Mouse (Mus musculus) activated CD4-positive, CD25-positive, alpha-beta regulatory T cell, adult 4 months (primary cell): ENCODE measurements around the gene Cdc27. TPM values are rescaled to one million over a fixed set of nuclear protein-coding genes. Genes with fewer than 3 reads are reported as not detected.
"Not testable (repeated sequence)": the region's sequence is repeated elsewhere in the genome, so short reads cannot be mapped to it uniquely, and the experiment has no call there.

Source experiments
- ATAC-seq: one replicate; pipeline ENCODE4 v1.8.0; 2017
- polyA plus RNA-seq, 2 experiments: library from polyadenylated mRNA; unstranded; fragments of 100-300 nt; shearing (Covaris generic); gene quantifications; one replicate each; pipeline ENCODE4 v1.2.1; 2017

Gene Cdc27
- polyA plus RNA-seq, 2 experiments from 2014 or later = 18.3 to 21.7 TPM

DNA sequence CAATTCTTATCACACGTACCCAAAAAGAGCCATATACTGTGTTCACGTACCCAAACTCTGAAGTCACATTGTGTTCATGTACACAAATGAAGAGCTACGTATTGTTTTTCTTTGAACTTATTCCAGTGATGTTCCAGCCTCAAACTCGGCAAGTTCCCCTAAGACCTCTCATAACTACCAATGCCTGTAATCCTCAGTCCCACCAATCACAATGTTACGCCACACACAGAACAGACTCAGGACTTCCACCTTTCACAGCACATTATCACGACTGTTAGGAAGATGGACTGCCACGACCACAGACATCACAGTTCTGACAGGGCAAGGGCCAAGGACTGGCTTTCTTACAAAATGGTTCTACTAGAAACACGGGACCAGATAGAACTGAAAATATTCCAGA, 20.1 kb upstream of the Cdc27 start:
- not testable (repeated sequence) for ATAC-seq

DNA sequence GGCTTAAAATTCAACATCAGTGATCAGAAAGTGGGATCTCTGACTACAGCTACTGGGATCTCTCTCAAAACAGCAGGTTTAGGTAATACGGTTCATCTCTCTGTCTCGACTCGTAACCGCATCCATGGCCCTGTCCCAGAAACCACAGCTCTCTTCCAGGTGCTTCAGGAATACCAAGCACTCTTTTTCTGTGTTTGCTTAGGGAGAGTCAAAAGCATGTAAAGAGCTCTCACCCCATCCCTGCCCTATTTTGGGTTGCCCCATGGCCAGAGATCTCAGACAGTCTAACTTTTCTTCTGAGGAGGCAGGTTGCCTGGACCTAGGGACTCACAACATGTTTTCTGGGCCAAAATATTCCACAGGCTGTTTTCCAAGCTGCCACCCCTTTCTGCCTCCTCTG, 17.9 kb upstream of the Cdc27 start:
- ATAC-seq = no peak

DNA sequence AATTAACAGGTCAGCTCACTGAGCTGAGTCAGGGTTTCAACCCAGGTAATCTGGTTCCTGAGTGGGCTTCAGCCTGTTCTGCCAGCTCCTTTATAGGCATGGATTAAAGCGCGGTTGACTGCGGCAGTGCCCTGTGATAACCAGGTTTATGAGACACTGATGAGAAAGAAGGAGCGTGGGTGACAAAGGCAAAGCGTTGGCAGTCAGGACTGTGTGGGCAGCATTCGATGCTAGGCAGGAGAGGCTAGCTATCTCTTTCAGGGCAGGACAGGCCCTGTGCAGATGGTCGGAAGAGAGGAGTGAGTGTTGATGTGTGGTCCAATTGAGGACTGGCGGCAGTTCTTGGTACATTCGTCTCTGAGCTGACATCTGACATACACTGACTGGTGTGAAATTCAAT, 17.3 kb upstream of the Cdc27 start:
- no peak for ATAC-seq

DNA sequence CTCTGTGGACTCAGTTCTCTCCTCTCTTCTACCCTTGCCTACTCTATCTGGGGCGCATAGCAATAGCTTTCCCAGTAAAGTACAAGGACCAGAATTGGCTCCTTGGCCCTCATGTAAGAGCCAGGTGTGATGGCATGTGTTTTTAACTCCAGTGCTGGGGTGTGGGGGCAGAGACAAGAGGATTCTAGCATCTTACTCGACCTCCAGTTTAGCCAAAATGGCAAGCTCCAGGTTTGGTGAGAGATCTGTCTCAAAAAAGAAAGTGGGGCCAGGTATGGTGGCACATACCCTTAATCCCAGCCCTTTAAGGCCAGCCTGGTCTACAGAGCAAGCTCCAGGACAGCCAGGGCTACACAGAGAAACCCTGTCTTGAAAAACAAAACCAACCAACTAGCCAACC, 16.4 kb upstream of the Cdc27 start:
- no peak for ATAC-seq

DNA sequence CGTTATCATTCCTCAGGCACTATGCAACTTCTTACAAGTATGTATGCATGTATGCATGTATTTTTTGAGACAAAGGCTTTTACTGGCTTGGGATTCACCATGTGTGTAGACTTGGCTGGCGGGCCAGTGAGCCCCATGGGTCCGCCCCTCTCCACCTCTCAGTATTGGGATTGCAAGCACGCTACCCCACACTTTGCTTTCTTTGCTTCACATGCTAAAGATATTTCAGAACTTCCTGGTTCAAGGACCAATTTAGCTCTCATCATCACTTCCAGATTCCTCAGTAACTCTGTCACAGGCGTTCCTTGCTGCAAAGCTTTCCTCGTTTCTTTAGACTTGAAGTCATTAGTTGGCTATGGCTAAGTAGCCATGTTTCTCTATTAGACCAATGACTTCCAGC, 15.7 kb upstream of the Cdc27 start:
- ATAC-seq = no peak

DNA sequence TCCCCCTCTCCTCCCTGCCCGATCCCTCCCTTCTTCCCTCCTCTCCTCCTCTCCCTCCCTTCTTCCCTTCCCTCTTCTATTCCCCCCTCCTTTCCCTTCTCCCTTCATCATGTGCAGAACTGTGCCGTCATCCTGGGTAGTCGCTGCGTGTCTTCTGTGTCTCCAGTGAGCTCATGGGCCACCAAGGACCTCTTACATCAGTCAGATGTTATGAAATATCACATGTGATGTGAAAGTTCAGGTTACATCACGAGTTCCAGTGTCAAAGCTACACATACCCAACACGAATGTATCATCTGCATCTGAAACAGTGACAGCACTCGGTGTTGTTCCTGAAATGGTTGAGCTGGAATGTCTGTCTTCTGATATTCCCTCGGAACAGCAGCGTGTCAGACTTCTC, 14.8 kb upstream of the Cdc27 start:
- no peak for ATAC-seq

DNA sequence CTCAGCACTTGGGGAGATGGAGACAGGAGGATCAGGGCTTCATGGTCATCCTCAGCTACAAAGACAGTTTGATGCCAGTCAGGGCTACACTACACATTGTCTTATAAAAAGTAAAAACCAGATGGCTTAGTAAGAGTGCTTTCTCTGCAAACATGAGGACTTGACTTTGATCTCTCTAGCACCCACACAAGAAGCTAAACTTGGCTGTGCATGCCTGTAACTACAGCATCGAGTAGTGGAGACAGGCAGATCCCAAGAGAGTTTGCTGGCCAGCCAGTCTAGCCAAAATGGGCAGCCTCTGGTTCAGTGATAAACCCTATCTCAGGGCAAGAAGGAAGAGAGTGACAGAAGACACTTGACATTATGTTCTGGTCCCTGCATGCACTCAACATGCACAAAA, 13.1 kb upstream of the Cdc27 start:
- no peak for ATAC-seq

DNA sequence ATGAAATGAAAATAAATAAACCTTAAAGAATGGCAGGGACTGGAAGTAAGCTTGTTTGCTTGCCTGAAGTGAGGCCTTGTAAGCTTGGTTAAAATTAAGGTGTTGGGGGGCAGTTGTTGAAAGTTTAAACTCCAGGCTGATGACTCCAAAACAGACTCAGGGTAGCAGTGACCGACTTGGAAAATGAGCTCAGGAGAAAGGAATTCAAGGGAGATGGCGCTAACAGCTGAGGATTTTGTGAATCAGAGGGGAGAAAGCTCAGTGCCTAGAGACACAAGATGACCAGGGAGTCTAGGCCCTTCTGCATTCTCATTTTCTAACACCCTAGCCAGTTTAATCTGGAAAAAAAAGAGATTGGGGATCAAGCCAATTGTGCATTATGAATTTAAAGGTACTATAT, 10.6 kb upstream of the Cdc27 start:
- no peak for ATAC-seq

DNA sequence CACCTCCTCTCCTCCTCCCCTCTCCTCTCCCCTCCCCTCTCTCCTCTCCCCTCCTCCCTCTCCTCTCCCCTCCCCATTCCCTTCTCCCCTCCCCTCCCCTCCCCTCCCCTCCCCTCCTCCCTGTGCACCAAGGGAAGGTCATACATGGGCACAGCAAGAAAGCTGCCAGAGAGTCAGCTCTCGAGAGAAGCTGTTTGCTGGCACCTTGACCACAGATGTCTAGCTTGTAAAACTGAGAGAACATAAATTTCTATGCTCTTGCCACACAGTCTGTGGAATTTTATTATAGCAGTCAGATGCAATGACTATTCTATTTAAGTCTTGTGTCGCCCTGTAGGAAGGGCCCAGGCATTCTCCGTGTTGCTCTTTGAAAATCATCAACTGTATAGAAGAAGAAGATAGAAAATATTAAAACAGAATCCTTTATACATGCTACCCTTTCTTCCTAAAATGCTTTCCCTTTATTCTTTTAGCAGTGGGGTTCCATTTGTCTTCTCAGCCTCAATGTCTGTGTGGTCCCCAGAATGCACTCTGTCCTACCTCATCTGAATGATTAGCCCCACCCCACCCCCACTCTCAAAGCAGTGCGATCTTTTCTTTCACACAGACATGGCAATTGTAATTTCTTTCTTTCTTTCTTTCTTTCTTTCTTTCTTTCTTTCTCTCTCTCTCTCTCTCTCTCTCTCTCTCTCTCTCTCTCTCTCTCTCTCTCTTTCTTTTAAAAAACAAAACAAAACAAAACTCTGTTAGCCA, 8.4 kb upstream of the Cdc27 start:
- ATAC-seq = no peak

DNA sequence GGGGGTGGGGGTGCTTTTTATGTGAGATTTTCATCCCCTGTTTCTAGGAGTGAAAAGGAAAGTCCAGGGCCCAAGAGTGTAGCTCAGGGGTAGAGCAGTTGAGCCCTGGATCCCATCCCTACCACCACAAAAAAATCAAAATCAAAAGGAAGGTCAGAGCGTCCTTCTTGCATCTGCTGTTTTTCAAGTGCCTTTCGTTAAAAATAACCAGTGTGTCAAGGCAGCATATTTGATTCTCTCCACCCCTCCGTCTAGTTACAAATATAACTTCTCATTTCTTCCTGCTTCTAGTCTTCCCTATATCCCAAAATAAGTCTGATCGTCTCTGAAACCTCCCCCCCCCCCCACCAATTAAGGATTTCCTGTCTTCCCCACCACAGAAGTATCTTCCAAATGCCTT, 7.6 kb upstream of the Cdc27 start:
- no peak for ATAC-seq

DNA sequence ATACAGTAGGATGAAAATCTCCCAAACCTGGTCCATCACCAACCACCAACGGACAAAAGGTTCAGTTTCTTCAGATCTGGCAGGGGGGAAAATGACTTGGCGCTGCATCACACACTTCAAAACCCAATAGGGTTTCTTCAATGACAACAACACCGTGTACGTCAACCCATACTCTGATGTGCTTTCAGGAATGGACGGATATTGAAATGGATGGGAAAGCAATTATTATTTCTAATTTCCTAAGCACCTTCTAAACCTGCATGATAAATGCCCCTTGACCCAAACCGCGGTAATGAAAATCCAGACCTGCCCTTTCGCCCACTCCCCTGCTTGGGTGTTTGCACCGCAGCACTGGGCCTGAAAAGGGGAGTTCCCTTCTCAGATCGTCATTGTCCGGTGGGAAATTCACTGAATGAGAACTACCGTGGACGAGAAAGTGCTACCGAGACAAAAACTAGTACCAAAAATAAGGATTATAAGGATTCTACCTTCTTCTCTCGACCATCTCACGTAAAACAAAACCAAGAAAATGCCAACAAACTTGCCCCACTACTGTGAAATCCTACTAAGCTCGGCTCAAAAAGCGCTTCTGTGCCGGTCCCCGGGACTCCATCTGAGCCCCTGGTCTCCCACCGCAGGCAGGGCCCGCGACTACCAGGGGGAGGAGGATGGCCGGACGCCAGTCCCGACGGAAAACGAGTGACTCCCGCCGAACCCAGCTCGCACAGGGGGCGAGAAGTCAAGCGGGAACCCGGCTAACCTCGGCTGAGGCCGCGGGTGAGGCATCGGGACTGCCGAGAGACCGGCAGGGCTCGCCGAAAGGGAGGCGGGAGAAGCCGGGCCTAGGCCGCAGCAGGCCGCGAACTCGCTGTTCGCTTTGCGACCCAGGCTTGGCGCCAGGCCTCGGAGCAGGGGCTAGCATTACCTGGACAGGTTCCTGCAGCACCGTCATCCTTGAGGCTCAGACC, 698 bp downstream of the Cdc27 start:
- peak; percentile 47 for ATAC-seq

DNA sequence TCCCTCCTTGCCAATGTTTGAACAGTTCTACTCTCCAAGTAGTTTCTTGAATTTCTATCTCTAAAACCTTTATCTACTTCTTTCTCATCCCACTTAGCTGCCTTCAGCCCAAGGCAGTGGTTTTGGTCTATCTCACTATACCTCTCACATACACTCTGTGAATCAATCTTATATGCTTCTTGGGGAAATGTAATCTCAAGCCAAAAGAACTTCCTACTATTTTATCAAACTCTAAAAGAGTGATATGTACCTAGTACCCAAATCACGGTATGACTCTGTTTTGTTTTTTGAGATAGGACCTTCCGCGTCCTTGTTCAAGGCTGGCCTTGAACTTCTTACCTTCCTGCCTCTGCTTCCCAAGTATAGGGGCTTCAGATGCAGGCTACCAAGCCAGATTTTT, 2.9 kb downstream of the Cdc27 start:
- no peak for ATAC-seq

DNA sequence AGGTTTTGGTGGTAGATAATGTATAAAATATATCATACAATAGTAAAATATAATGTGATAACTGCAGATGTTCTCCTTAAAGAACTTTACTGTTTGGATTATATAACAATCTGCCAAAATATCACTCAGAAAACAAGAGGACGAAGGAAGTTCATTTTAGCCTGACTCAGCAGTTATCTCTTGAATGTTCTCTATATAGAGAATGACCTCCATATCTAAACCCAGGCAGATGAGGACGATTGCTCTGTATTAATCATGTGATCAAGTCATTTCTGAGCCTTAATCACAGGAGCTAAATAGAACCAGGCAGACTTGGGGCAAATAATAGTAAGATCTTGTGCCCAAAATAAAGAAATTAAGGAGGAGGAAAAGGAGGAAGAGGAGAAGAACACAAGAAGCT, 5.9 kb downstream of the Cdc27 start:
- ATAC-seq = no peak

DNA sequence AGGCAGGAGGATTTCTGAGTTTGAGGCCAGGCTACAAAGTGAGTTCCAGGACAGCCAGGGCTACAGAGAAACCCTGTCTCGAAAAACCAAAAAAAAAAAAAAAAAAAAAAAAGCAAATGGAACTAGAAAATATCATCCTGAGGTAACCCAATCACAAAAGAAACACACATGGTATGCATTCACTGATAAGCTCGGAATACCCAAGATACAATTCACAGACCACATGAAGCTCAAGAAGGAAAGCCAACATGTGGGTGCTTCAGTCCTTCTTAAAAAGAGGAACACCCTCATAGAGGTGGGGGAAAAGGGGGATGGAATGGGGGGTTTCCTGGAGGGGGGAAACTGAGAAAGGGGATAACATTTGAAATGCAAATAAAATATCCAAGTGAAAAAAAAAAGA, 7.1 kb downstream of the Cdc27 start:
- not testable (repeated sequence) for ATAC-seq

DNA sequence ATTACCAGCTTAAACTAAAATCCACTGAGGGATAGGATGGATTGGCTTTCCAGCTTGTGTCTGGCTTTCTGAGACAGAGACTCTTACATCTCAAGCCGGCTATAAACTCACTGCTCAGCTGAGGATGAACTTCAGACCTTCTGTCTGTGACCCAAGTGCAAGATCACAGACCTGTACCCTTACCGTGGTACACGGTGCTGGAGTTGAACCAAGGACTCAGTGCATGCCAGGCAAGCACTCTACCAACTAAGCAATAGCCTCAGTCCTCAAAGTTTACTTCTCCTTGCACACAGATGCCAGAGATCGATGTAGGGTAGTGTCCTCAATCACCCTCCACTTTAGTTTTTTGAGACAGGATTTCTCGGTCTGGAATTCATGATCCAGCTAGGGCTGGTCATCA, 10.6 kb downstream of the Cdc27 start:
- ATAC-seq = no peak

DNA sequence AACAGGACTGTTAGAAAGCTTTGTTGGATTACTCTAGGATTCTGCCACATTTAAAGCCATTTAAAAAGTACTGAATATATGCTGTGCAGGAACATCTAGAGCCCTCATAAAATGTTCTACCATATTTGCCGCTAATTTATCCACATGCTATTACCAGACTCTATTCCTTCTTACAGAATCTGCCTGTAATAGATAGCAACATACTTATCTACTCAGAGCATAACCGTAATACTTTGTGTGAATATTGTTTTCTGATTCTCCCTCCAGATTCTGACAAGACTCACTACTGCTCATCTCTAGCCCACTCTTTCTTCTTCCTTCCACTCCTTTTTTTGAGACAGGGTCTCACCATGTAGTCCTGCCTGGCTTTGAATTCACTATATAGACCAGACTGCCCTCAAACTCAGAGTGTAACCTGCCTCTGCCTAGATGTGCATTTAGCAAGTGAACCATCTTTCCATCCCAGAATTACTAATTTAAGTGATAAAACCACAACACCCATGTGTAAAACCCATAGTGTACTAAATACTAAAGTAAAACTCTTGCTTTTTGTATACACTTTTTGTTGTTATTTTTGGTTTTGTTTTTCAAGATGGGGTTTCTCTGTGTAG, 12.4 kb downstream of the Cdc27 start:
- no peak for ATAC-seq

DNA sequence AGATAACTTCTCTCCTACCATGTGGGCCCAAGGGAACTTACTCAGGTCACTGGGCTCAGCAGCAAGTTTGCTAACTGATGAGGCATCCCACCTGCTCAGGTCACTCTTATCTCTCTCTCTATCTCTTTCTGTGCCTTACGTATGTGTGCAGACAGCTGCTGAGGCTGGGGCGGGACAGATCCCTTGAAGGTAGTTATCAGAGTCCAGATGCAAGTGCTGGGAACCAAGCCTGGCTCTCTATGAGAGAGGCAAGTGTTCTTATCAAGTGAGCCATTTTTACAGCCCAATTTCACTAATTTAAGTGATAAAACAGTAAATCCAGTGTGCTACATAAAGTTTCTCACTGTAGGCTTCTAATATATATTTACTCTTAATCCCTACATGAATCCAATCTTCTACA, 13.6 kb downstream of the Cdc27 start:
- ATAC-seq = no peak

DNA sequence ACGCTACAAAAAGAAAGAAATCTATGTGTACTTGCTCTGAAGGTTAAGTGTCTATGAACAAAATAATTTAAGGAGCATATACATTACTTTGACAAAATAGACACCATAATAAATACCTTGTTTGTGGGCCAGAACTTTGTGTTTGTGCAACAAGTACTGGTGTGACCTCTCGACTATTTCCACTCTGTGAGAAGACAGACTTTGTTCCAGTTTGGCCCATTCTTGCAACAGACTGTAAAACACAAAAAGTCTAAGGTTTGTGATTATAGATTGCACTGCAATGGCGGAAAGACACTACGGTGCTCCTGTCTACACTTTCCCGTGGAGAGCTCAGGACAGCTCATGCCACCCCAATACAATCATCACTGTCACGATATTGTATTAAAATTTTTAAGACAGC, 24.5 kb downstream of the Cdc27 start:
- ATAC-seq = no peak

DNA sequence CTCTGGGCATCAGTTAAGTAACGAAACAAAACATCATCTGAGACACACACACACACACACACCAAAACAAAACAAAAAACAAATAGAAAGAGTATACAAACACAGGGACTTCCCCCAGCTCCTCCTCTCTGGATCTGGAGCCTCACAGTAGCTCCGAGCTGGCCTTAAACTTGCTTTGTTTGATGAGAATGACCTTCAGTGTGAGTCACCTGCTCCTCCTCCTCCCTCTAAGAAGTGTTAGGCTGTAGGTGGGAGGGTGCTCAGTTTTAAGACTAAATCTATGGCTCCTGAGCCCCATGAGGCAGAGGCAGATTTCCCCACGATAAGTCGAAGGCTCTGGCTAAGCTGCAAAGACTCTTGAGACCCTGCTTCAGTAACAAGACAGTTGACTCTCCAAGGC, 38.0 kb downstream of the Cdc27 start:
- ATAC-seq = no peak

DNA sequence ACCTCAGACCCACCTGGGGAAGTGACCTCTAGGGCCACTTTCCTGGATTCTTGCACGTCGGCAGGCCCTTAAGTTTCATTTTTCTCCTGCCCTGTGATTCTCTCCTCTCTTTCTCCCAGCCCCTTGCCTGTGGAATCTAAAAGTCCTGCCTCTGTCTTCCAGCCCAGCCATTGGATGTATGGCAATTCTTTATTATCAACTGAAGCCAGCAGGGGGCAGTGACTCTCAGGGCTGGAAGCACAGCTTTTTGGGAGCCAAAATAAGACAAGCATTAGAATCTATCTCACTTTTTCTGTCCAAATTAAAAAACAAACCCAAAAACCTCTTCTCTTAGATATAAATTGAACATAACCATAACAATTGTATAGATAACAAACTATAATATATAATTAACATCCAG, 39.8 kb downstream of the Cdc27 start:
- no peak for ATAC-seq

DNA sequence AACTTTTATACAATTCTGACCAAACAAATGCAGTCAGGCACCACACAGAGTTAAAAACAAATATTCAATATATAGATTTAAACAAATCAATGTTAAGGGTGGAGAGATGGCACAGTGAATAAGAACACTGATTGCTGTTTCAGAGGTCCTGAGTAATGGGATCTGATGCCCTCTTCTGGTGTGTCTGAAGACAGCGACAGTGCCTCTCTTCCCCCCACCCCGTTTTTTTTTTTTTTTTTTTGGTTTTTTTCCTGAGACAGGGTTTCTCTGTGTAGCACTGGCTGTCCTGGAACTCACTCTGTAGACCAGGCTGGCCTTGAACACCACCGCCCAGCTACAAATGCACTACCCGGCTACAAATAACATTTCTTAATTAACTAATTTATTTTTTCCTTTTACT, 42.0 kb downstream of the Cdc27 start:
- ATAC-seq = no peak

DNA sequence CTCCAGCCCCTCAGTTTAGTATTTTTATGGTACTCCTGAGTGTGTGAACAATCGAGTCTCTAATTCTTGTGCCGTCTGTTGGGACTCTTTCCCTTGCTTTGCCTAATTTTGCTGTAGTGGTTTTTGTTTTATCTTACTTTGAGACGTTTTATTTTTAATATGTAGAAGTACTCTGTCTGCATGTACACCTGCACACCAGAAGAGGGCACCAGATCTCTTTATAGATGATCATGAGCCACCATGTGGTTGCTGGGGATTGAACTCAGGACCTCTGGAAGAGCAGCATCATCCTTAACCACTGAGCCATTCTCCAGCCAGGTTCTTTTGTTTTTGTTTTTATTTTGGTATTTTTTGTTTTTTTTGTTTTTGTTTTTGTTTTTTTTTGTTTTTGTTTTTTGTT, 62.1 kb downstream of the Cdc27 start:
- no peak for ATAC-seq

DNA sequence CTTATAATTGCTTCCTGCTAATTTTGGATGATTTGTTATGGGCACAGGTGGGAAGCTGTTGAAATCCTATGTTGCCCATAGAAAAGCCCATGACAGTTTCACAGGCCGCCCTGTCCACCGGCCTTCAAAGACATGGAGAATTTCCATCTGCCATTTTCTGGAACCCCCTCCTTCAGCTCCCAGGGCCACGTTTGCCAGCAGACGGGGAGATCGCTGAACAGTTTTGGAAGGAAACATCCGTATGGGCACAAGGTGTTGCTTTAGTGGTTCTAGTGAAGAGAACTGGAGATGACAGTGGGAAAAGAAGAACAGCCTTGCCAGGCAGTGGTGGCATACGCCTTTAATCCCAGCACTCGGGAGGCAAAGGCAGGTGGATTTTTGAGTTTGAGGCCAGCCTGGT, 68.4 kb downstream of the Cdc27 start:
- ATAC-seq = no peak

DNA sequence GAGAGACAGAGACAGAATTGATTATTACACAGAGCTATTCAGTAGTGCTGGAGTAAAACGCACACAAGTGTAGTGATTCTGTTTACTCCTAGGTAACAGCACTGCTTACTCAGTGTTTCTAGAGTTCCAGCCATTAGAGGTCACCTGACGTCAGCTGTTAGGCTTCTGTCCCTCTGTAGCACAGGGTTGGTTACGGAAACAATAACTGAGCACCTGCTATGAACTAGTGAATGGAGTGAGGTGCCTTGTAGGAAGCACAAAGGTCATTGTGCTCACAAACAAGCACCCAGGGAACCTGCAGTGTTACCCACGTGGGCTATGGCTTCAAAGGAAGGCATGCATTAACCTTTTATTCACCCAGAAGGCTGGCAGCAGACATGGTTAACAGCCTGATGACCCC, 70.9 kb downstream of the Cdc27 start:
- ATAC-seq = no peak
